Mouse (Mus musculus): ENCODE results near the gene Elp5. TPM values are rescaled to one million over a fixed set of nuclear protein-coding genes. Genes with fewer than 3 reads are reported as not detected.

Gene Elp5
- polyA plus RNA-seq, 1 experiment from 2014 or later = 162 TPM

DNA sequence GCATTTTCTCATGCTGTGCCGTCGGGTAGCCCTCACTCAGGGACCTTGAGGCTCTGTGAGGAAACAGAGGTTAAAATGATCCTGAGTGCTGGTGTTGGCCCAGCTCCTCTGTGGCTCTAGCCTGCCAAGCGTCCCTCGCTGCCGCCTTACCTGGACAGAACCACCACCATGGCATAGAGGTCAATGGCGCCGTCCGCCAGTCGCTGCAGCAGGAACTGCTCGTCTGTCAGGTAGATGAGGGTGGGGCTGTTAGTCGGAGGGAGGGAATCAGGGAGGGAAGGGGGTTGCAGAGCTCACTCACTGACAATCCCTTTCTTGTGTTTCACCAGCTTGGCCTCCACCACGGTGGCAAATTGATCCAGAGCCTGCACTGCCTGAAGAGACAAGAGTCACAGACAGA is 28.2 kb upstream of the Elp5 start:
- WGBS = 87% methylated on average over 12 of the region's 12 CpGs
- Histone ChIP-seq H3K4me3 (replicated peaks; ENCODE audit: low read depth, low read length) (no peak overlapping the region), H3K27ac (replicated peaks; ENCODE audit: low read depth, low read length) (no peak overlapping the region), H3K27me3 (ENCODE audit: control insufficient read depth, insufficient read depth, low read length) (no peaks in the 10 kb centered on the region), H3K4me2 (ENCODE audit: low read length) (no peak overlapping the region), H3K4me1 (ENCODE audit: control insufficient read depth, insufficient read depth, low read length) (peaks cover 10% of the 10 kb centered on the region), H3K9me3 (ENCODE audit: control insufficient read depth, low read length) (no peaks in the 10 kb centered on the region), H3K9ac (replicated peaks; ENCODE audit: low read length) (no peak overlapping the region), H3K36me3 (ENCODE audit: control insufficient read depth, insufficient read depth, low read length) (peaks cover 87% of the 10 kb centered on the region)
- DNase-seq (no peak), ATAC-seq (ENCODE audit: low FRiP score, low TSS enrichment) (no peak)

DNA sequence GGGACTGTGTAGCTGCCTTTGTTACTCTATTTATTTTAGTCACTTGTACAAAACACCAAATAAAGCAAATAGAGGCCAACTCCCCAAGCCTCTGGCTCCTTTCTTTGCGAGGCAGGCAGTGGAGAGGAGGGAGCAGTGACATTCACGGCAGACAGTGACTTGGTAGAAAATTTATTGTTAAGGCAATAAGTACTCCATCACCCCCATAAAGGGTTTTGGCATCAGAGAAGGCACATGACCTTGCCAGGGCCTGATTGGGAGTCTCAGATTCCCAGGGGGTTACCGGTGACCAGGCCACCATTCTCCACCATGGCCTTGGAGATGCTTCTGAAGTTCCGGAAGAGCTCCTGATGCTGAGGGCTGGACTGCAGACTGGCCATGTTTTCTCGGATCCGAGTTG is 27.7 kb upstream of the Elp5 start:
- H3K4me1 ChIP-seq (ENCODE audit: control insufficient read depth, insufficient read depth, low read length) = peaks cover 7% of the 10 kb centered on the region
- H3K27me3 ChIP-seq (ENCODE audit: control insufficient read depth, insufficient read depth, low read length) = no peaks in the 10 kb centered on the region
- no peak overlapping the region for H3K4me2 ChIP-seq (ENCODE audit: low read length)
- DNase-seq (no peak), ATAC-seq (ENCODE audit: low FRiP score, low TSS enrichment) (no peak)
- no peaks in the 10 kb centered on the region for H3K9me3 ChIP-seq (ENCODE audit: control insufficient read depth, low read length)
- H3K36me3 ChIP-seq (ENCODE audit: control insufficient read depth, insufficient read depth, low read length) = peaks cover 92% of the 10 kb centered on the region
- H3K27ac ChIP-seq (replicated peaks; ENCODE audit: low read depth, low read length) = no peak overlapping the region
- no peak overlapping the region for H3K9ac ChIP-seq (replicated peaks; ENCODE audit: low read length)
- H3K4me3 ChIP-seq (replicated peaks; ENCODE audit: low read depth, low read length) = no peak overlapping the region
- WGBS = 91% methylated on average over 6 of the region's 6 CpGs

DNA sequence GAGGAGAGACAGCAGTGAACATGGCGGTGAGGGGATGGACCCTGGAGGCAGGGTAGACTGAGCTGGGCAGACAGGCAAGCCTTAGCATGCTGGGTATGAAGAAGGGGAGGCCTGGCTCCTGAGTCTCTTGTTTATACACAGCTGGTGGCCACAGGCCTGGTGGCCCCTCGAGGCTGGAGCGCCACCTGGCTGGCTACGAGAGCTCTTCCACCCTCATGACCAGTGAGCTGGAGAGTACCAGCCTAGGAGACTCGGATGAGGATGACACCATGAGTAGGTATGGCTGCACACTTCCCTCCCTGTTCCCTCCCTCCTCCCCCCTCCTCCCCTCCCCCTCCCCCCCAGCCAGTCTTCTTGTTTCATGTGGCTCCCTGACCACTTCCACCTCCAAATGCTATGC is 23.2 kb upstream of the Elp5 start:
- ATAC-seq (ENCODE audit: low FRiP score, low TSS enrichment) = no peak
- Histone ChIP-seq H3K4me3 (replicated peaks; ENCODE audit: low read depth, low read length) (no peak overlapping the region), H3K9me3 (ENCODE audit: control insufficient read depth, low read length) (no peaks in the 10 kb centered on the region), H3K27ac (replicated peaks; ENCODE audit: low read depth, low read length) (no peak overlapping the region), H3K27me3 (ENCODE audit: control insufficient read depth, insufficient read depth, low read length) (no peaks in the 10 kb centered on the region), H3K9ac (replicated peaks; ENCODE audit: low read length) (no peak overlapping the region), H3K4me2 (ENCODE audit: low read length) (no peak overlapping the region), H3K36me3 (ENCODE audit: control insufficient read depth, insufficient read depth, low read length) (peaks cover 62% of the 10 kb centered on the region), H3K4me1 (ENCODE audit: control insufficient read depth, insufficient read depth, low read length) (peaks cover 22% of the 10 kb centered on the region)
- peak; percentile 43 for DNase-seq
- 48% methylated on average over 5 of the region's 5 CpGs for WGBS

DNA sequence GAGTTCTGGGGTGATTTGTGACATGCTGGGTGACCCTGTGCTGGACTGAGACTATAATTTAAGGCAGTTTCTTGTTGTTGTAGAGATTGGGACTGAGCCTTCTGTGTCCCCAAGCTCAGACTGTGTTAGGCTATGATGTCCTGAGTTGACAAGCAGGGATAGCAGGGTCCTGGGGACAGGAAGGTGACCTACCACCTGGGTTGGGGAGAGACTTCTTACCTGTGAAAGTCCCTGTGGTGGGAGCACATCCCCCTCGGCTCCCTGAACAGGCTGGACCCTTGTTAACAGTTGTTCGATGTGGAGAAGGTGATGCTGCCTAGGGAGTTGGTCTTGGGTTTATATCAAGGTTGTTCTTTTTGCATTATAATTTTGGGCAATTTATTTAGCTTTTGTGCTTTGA is 20.2 kb upstream of the Elp5 start:
- Histone ChIP-seq H3K4me1 (ENCODE audit: control insufficient read depth, insufficient read depth, low read length) (peaks cover 32% of the 10 kb centered on the region), H3K9ac (replicated peaks; ENCODE audit: low read length) (peak overlapping the region; percentile 29; the same call in 1 of the 2 replicates), H3K36me3 (ENCODE audit: control insufficient read depth, insufficient read depth, low read length) (peaks cover 51% of the 10 kb centered on the region), H3K27ac (replicated peaks; ENCODE audit: low read depth, low read length) (no peak overlapping the region), H3K4me3 (replicated peaks; ENCODE audit: low read depth, low read length) (peak overlapping the region; percentile 83; the same call in 1 of the 2 replicates), H3K9me3 (ENCODE audit: control insufficient read depth, low read length) (no peaks in the 10 kb centered on the region), H3K27me3 (ENCODE audit: control insufficient read depth, insufficient read depth, low read length) (no peaks in the 10 kb centered on the region), H3K4me2 (ENCODE audit: low read length) (peak overlapping the region; percentile 85)
- 95% methylated on average over 2 of the region's 2 CpGs for WGBS
- DNase-seq (no peak), ATAC-seq (ENCODE audit: low FRiP score, low TSS enrichment) (no peak)

DNA sequence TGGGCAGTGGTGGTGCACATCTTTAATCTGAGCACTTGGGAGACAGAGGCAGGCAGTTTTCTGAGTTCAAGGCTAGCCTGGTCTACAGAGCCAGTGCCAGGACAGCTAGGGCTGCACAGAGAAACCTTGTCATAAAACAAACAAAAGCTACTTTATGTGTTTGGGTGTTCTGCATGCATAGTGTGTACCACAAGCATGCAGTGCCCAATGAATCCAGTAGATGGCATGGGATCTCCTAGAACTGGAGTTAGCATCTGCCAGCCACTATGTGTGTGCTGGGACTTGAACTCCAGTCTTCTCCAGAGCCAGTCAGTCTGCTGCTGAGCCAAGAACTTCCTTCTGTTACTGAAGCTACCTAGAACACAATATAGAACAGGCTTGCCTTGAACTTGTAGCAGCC is 19.5 kb upstream of the Elp5 start:
- Histone ChIP-seq H3K27me3 (ENCODE audit: control insufficient read depth, insufficient read depth, low read length) (no peaks in the 10 kb centered on the region), H3K27ac (replicated peaks; ENCODE audit: low read depth, low read length) (no peak overlapping the region), H3K36me3 (ENCODE audit: control insufficient read depth, insufficient read depth, low read length) (peaks cover 45% of the 10 kb centered on the region), H3K9ac (replicated peaks; ENCODE audit: low read length) (no peak overlapping the region; the same call in 1 of the 2 replicates), H3K4me2 (ENCODE audit: low read length) (peak overlapping the region; percentile 85), H3K4me3 (replicated peaks; ENCODE audit: low read depth, low read length) (peak overlapping the region; percentile 83), H3K9me3 (ENCODE audit: control insufficient read depth, low read length) (no peaks in the 10 kb centered on the region), H3K4me1 (ENCODE audit: control insufficient read depth, insufficient read depth, low read length) (peaks cover 32% of the 10 kb centered on the region)
- DNase-seq = peak; percentile 64
- ATAC-seq (ENCODE audit: low FRiP score, low TSS enrichment) = no peak

DNA sequence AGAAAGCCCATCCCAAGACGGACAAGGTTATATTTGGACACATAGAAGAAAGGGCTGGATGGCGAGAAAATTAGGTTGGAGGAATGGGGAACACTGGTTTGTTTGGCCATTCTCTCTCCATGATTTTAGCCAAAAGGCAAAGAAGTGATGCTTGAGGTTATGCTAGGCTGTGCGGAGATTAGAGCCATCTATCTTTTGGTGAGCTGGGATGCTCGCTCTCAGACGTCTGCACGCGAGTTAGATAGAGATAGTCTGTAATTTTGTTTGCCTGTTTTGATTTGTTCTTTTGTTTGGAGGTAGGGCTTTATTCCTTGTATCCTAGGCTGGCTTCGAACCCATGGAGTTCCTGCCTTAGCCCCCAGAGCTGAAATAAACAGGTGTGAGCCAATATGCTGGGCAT is 18.8 kb upstream of the Elp5 start:
- peak overlapping the region; percentile 85 for H3K4me2 ChIP-seq (ENCODE audit: low read length)
- no peak for ATAC-seq (ENCODE audit: low FRiP score, low TSS enrichment)
- peaks cover 32% of the 10 kb centered on the region for H3K4me1 ChIP-seq (ENCODE audit: control insufficient read depth, insufficient read depth, low read length)
- no peak for DNase-seq
- WGBS = 11% methylated on average over 8 of the region's 8 CpGs
- peaks cover 38% of the 10 kb centered on the region for H3K36me3 ChIP-seq (ENCODE audit: control insufficient read depth, insufficient read depth, low read length)
- H3K9me3 ChIP-seq (ENCODE audit: control insufficient read depth, low read length) = no peaks in the 10 kb centered on the region
- H3K27ac ChIP-seq (replicated peaks; ENCODE audit: low read depth, low read length) = peak overlapping the region; percentile 96
- H3K4me3 ChIP-seq (replicated peaks; ENCODE audit: low read depth, low read length) = peak overlapping the region; percentile 83
- H3K27me3 ChIP-seq (ENCODE audit: control insufficient read depth, insufficient read depth, low read length) = no peaks in the 10 kb centered on the region
- peak overlapping the region; percentile 67 for H3K9ac ChIP-seq (replicated peaks; ENCODE audit: low read length)

DNA sequence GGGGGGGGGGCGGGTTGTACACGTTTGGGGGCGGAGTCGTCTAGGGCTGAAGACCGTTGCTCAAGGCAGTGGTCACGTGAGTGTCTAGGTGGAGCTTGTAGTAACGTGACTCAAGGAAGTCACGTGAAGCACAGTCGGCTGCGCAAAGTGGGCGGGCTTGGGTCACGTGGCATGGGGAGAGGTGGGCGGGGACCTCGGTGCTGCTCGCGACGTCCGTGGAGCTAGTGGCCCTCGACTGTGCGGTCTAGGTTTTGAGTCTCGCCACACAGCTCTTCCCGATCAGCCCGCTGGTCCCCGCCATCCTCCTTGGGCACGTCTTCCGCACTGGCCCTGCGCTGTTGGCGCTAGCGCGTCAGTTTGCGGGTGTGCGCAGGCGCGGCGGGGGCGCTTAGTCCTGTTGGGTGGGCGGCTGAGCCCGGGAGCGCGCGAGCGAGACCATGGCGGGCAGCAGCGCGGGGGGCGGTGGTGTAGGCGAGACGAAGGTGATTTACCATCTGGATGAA is 18.1 kb upstream of the Elp5 start, which contains the start of gene Dvl2:
TSS of gene Dvl2 (plus strand) at position 200 of the 503 bp plus-strand sequence.
- Histone ChIP-seq H3K27ac (replicated peaks; ENCODE audit: low read depth, low read length) (peak within 1 kb of the TSS; percentile 96), H3K4me2 (ENCODE audit: low read length) (peak within 1 kb of the TSS; percentile 85), H3K4me1 (ENCODE audit: control insufficient read depth, insufficient read depth, low read length) (peaks cover 32% of the 10 kb centered on the region), H3K9ac (replicated peaks; ENCODE audit: low read length) (peak within 1 kb of the TSS; percentile 67), H3K4me3 (replicated peaks; ENCODE audit: low read depth, low read length) (peak within 1 kb of the TSS; percentile 83), H3K9me3 (ENCODE audit: control insufficient read depth, low read length) (no peaks in the 10 kb centered on the region), H3K36me3 (ENCODE audit: control insufficient read depth, insufficient read depth, low read length) (peaks cover 31% of the 10 kb centered on the region), H3K27me3 (ENCODE audit: control insufficient read depth, insufficient read depth, low read length) (no peaks in the 10 kb centered on the region)
- peak; percentile 72 for ATAC-seq (ENCODE audit: low FRiP score, low TSS enrichment)
- WGBS = under 1% methylated on average over 48 of the region's 48 CpGs
- DNase-seq = peak; percentile 96

DNA sequence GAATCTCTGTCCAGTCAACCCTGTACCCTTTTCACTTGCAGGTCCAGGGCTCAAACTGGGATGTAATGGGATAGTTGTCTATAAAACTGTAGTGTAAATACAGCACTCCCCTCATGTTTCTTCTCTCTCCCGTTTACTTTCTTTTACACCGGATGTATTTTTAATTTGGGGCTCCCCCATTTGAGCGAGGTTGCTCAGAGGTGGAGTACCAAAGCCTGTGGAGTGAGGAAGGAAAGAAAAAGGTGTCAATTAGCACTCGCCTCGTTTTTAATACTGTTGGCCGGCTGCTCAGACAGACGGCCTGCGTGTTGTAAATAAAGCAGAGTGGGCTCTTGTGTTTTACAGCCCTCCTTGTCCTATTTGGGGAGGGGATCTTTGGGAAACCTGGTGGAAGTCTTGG is 17.3 kb upstream of the Elp5 start:
- no peak overlapping the region; the same call in 1 of the 2 replicates for H3K27ac ChIP-seq (replicated peaks; ENCODE audit: low read depth, low read length)
- 89% methylated on average over 8 of the region's 8 CpGs for whole genome bisulfite sequencing
- ATAC-seq (ENCODE audit: low FRiP score, low TSS enrichment) (no peak), DNase-seq (no peak)
- H3K4me1 ChIP-seq (ENCODE audit: control insufficient read depth, insufficient read depth, low read length) = peaks cover 32% of the 10 kb centered on the region
- H3K36me3 ChIP-seq (ENCODE audit: control insufficient read depth, insufficient read depth, low read length) = peaks cover 25% of the 10 kb centered on the region
- H3K9me3 ChIP-seq (ENCODE audit: control insufficient read depth, low read length) = no peaks in the 10 kb centered on the region
- peak overlapping the region; percentile 85 for H3K4me2 ChIP-seq (ENCODE audit: low read length)
- no peak overlapping the region for H3K9ac ChIP-seq (replicated peaks; ENCODE audit: low read length)
- H3K27me3 ChIP-seq (ENCODE audit: control insufficient read depth, insufficient read depth, low read length) = no peaks in the 10 kb centered on the region
- peak overlapping the region; percentile 83; the same call in 1 of the 2 replicates for H3K4me3 ChIP-seq (replicated peaks; ENCODE audit: low read depth, low read length)
